Mouse (Mus musculus): ENCODE measurements around the gene Dpysl5.

Dpysl5 gene

GRCm38 (mm10) chr5:30726151-30726693 lies 14.9 kb downstream of the Dpysl5 start:
- no peak for TF ChIP-seq GATA4 (IDR thresholded peaks at IDR 0.05; ENCODE audit: insufficient replicate concordance, low read length)

GRCm38 (mm10) chr5:30732511-30732910 lies 21.1 kb downstream of the Dpysl5 start:
- no peak for TF ChIP-seq GATA4 (IDR thresholded peaks at IDR 0.05; ENCODE audit: insufficient replicate concordance, low read length)

- TF ChIP-seq GATA4 (IDR thresholded peaks at IDR 0.05; ENCODE audit: insufficient replicate concordance, low read length), result no peak
Observed at GRCm38 (mm10) chr5:30734666-30735065, 23.3 kb downstream of the Dpysl5 start.

- no peak for TF ChIP-seq GATA4 (IDR thresholded peaks at IDR 0.05; ENCODE audit: insufficient replicate concordance, low read length)
Observed at GRCm38 (mm10) chr5:30738127-30738828, 26.9 kb downstream of the Dpysl5 start.

- TF ChIP-seq GATA4 (IDR thresholded peaks at IDR 0.05; ENCODE audit: insufficient replicate concordance, low read length), result no peak
Observed at GRCm38 (mm10) chr5:30739595-30739994, 28.2 kb downstream of the Dpysl5 start.

- TF ChIP-seq GATA4 (IDR thresholded peaks at IDR 0.05; ENCODE audit: insufficient replicate concordance, low read length), result no peak
Observed at GRCm38 (mm10) chr5:30749582-30750311, 38.4 kb downstream of the Dpysl5 start.

GRCm38 (mm10) chr5:30751071-30751470 lies 39.7 kb downstream of the Dpysl5 start:
- TF ChIP-seq GATA4 (IDR thresholded peaks at IDR 0.05; ENCODE audit: insufficient replicate concordance, low read length), result no peak

GRCm38 (mm10) chr5:30753128-30753527 lies 41.8 kb downstream of the Dpysl5 start:
- no peak for TF ChIP-seq GATA4 (IDR thresholded peaks at IDR 0.05; ENCODE audit: insufficient replicate concordance, low read length)

- TF ChIP-seq GATA4 (IDR thresholded peaks at IDR 0.05; ENCODE audit: insufficient replicate concordance, low read length), result no peak
Observed at GRCm38 (mm10) chr5:30755215-30755614, 43.9 kb downstream of the Dpysl5 start.

- TF ChIP-seq GATA4 (IDR thresholded peaks at IDR 0.05; ENCODE audit: insufficient replicate concordance, low read length), result no peak
Observed at GRCm38 (mm10) chr5:30762815-30763510, 51.6 kb downstream of the Dpysl5 start.

GRCm38 (mm10) chr5:30763511-30763830 lies 52.1 kb downstream of the Dpysl5 start:
- TF ChIP-seq GATA4 (IDR thresholded peaks at IDR 0.05; ENCODE audit: insufficient replicate concordance, low read length), result no peak

GRCm38 (mm10) chr5:30765596-30766370 lies 54.4 kb downstream of the Dpysl5 start:
- no peak for TF ChIP-seq GATA4 (IDR thresholded peaks at IDR 0.05; ENCODE audit: insufficient replicate concordance, low read length)

- TF ChIP-seq GATA4 (IDR thresholded peaks at IDR 0.05; ENCODE audit: insufficient replicate concordance, low read length), result no peak
Observed at GRCm38 (mm10) chr5:30768082-30768481, 56.7 kb downstream of the Dpysl5 start.

- no peak for TF ChIP-seq GATA4 (IDR thresholded peaks at IDR 0.05; ENCODE audit: insufficient replicate concordance, low read length)
Observed at GRCm38 (mm10) chr5:30768598-30768997, 57.2 kb downstream of the Dpysl5 start.

- no peak for TF ChIP-seq GATA4 (IDR thresholded peaks at IDR 0.05; ENCODE audit: insufficient replicate concordance, low read length)
Observed at GRCm38 (mm10) chr5:30769075-30769474, 57.7 kb downstream of the Dpysl5 start.

All from liver, adult (tissue).